Mouse (Mus musculus) liver, postnatal 0 days (tissue): Measurements from ENCODE around the gene Ifngr2.

Experiments
- CTCF ChIP-seq: sonication (generic); IDR thresholded peaks from 2 replicates; pipeline ENCODE4 v1.5.1; 2016; ENCODE audit warnings: antibody characterized with exemption, low read depth
- EP300 ChIP-seq: IDR thresholded peaks from 2 replicates; pipeline ENCODE4 v1.6.1; 2016; ENCODE audit warnings: antibody characterized with exemption, low read depth, mild to moderate bottlenecking

DNA sequence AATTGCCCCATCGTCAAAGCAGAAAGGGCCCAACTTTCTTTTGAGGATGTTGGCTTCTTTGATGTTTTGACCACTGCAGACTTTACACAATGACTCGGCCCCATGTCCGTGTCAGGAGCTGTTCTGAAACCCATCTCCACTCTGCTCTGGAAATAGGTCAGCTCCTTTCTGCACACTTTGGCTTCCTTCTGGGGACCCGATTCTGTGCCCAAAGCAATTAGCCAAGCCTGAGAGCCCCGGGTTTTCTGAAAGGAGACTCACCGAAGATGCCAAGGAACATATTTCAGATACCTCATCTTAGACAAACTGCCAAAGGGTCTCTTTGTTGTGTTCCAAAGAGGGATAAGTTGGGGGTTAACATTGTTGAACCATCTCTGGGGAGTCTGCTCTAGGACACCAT, 67.7 kb downstream of the Ifngr2 start:
- TF ChIP-seq CTCF (no peak), EP300 (no peak)
